Mouse (Mus musculus) splenic B cell, adult 2 months (primary cell): ENCODE results near the gene Gm28308.

Source experiments
- DNase-seq: peaks from one replicate; pipeline ENCODE4 v3.0.0-alpha.2; 2011; ENCODE audit warnings: low read depth, low spot score
- H3K27me3 ChIP-seq: 2 replicates; pipeline ENCODE4 v1.6.1; 2012; ENCODE audit warnings: mild to moderate bottlenecking, low read length, moderate library complexity, mixed read lengths; ENCODE audit not compliant: control insufficient read depth, poor library complexity, insufficient read depth, severe bottlenecking
- H3K36me3 ChIP-seq: 2 replicates; pipeline ENCODE4 v1.6.1; 2012; ENCODE audit warnings: mild to moderate bottlenecking, low read length, moderate library complexity, mixed read lengths; ENCODE audit not compliant: control insufficient read depth, poor library complexity, insufficient read depth, severe bottlenecking

The Gm28308 gene

GRCm38 (mm10) chr6:52162611-52163365 is 50.4 kb downstream of the Gm28308 start:
- peaks cover 9% of the 10 kb centered on the region for H3K27me3 ChIP-seq
- no peaks in the 10 kb centered on the region for H3K36me3 ChIP-seq
- no peak for DNase-seq

GRCm38 (mm10) chr6:52162093-52162380 is 51.1 kb downstream of the Gm28308 start:
- no peaks in the 10 kb centered on the region for H3K36me3 ChIP-seq
- no peak for DNase-seq
- peaks cover 9% of the 10 kb centered on the region for H3K27me3 ChIP-seq

DNA sequence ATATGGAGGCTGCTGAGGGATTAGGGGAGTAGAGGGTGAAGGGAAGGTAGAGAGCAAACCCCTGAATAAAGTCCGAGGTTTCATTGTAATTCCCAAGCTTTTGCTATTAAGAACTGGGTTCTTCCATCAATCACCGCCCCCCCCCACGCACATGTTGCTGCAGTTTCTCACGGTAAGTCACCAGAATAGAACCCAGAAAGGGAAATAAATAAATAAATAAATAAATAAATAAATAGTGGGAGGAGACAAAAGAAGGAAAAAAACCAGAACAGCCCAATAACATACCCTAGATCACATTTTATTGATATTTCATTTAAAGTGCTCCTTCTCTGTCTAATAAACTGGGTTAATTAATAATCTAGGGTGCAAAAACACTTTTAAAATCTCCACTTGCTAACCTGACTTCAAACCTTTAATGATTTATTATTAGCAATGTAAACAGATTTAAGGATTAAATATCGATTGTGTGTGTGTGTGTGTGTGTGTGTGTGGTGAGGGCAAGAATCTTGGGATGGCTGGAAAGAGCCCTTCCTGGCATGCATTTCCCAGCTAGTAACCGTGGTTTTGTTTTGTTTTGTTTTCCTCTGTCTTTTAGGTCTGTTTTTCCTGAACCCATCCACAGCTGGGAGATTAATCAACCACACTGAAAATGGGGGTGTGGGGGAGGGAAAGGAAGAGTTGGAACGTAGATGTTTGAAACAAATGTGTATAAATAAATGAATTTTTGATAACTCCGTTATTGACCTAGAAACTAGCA is 51.6 kb downstream of the Gm28308 start:
- no peak for DNase-seq
- H3K36me3 ChIP-seq = no peaks in the 10 kb centered on the region
- peaks cover 9% of the 10 kb centered on the region for H3K27me3 ChIP-seq

DNA sequence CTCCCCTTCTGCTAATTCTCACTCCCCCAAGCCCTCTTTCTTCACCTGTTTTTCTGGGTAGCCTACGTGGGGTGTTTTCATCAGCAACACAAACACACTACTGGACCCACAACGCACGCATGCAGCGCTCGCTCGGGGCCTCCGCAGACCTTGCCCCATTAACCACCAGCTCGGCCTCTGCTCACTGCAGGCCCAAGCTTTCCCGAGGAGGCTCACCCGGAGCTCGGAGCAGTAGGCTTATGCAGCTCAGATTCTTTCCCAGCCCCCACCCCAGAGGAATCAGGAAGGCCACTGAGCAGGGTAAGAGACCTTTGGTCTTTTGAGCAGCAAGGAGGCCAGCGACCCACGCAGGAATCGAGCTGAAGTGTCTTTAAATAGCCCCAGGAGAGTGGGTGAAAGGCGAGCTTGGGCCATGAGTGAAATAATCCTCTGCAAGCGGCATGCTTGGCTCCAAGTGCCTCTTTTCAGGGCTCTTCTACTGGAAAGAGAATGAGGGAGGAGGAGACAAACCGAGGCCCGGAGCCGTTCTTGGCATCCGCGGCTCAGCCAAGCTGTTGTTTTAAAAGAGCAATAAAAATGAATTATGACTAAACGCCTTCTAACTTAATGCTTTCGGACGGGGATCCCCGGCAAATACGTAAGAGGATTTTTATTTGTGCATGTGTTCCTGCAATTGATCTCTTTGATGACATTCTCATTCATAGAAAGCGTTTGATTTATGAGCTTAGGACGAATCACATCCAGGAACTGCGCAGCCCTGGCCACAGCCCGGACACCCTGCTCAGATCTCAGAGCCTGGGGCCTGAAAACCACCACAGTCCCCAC is 52.4 kb downstream of the Gm28308 start:
- no peak for DNase-seq
- Histone ChIP-seq H3K36me3 (no peaks in the 10 kb centered on the region), H3K27me3 (peaks cover 9% of the 10 kb centered on the region)

- H3K27me3 ChIP-seq = peaks cover 9% of the 10 kb centered on the region
- DNase-seq = peak; percentile 11
- no peaks in the 10 kb centered on the region for H3K36me3 ChIP-seq
Measured at GRCm38 (mm10) chr6:52159979-52160378, 53.2 kb downstream of the Gm28308 start.

- no peak for DNase-seq
- Histone ChIP-seq H3K27me3 (peaks cover 9% of the 10 kb centered on the region), H3K36me3 (no peaks in the 10 kb centered on the region)
Measured at GRCm38 (mm10) chr6:52159164-52159761, 53.9 kb downstream of the Gm28308 start.

DNA sequence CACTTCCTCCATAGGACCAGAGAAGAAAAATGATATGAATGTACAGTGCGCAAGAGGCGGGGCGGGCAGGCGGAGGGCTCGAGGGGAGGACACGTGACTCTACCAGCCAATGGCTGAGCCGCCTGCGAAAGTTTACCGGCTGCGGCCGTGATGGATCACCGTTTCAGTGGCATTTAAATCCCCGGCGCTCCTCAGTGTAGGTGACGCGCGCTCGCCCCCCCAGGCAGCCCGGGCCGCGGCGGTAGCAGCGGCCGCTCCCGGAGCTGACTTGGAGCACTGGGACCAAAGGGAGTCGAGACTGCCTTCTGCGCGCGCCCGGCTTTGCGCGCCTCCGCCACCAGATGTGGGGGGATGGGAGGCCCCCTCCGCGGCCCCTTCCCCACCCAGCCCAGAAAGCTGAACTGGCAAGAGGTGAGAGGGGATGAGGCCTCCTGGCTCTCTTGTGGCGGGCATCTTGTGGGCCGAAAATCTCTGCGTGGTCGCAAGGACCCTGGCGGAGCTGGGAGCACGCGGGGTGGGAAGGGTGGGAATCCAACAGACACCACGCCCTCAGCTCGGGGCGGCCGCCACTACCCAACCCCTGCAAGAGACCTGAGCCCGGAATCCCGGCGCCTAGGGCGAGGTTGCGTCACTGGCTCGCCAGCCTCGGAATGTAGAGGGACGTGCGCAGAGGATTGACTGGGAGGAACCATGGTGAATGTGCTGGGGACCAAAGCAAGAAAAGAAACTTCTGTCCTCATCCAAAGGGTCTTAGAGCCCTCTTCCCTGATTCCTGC is 54.7 kb downstream of the Gm28308 start, which contains the start of gene Hoxa1:
Gene Hoxa1, minus strand, starts transcription at position 42 of the 776 bp plus-strand sequence.
- H3K27me3 ChIP-seq = peaks cover 9% of the 10 kb centered on the region
- no peaks in the 10 kb centered on the region for H3K36me3 ChIP-seq
- DNase-seq = peak; percentile 59

GRCm38 (mm10) chr6:52157466-52158275 is 55.5 kb downstream of the Gm28308 start:
- Histone ChIP-seq H3K36me3 (no peaks in the 10 kb centered on the region), H3K27me3 (peaks cover 9% of the 10 kb centered on the region)
- DNase-seq = no peak

GRCm38 (mm10) chr6:52156551-52157200 is 56.5 kb downstream of the Gm28308 start:
- no peak for DNase-seq
- Histone ChIP-seq H3K36me3 (no peaks in the 10 kb centered on the region), H3K27me3 (peaks cover 9% of the 10 kb centered on the region)

DNA sequence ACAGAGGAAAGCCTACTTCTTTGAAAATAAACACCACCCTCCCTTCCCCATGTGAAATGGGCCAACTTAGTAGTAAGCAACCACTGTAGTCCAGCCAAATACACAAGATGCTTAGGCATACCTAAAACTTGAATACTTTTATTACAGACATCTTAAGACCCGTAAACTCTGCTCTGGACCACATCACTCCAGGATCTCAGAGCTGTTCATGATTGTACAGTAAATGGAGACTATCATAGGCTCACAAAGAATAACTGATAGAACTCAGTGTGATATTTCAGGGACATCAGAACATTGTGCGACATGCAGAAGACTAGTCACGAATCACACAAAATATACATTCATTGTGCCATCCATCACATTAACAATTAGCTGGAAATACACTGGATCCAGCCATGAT is 57.7 kb downstream of the Gm28308 start:
- Histone ChIP-seq H3K27me3 (peaks cover 7% of the 10 kb centered on the region; the same call in 1 of the 2 replicates), H3K36me3 (no peaks in the 10 kb centered on the region)
- DNase-seq = no peak

DNA sequence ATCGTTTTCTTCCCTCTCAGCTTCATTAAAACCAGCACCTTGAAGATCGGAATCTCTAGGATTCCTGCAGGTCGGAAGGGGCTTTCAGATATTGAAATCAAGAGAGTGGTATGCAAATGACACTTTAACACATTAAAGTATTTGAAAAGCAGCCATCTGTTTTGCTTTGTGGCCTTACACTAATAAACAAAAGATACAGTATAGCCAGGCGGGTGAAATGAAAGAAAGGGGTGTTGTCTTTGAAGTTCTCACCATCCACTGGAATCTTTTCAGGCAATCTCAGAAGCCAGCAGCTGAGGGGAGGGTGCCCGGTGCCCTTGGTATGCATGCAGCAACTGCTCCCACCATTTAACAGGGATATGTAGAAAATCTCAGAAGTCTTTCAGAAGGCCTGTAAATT is 59.1 kb downstream of the Gm28308 start:
- no peaks in the 10 kb centered on the region for H3K36me3 ChIP-seq
- DNase-seq = no peak

GRCm38 (mm10) chr6:52153270-52153669 is 59.9 kb downstream of the Gm28308 start:
- no peak for DNase-seq
- Histone ChIP-seq H3K36me3 (no peaks in the 10 kb centered on the region), H3K27me3 (peaks cover 3% of the 10 kb centered on the region; the same call in 1 of the 2 replicates)

More for the DNA sequence above, 59.1 kb downstream of the Gm28308 start:
- peaks cover 3% of the 10 kb centered on the region; the same call in 1 of the 2 replicates for H3K27me3 ChIP-seq
